Mouse (Mus musculus): ENCODE results near the gene Gucy2g.

DNA sequence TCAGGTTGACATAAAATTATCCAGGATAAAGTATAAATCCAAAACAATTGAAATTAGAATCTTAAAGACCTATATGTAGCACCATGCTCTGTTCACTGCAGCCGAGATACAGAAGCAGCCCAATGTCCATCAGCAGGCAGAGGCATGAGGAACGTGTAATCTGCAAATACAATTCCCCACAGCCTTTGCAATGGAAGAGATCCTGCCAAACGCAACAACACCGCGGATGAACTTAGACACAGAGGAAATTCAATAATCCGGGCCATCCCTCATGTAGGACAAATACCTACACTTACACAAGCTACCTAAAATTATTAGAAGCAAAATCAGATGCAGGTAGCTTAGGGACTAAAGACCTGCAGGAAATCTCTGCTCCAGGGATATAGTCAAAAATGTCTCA is 88.1 kb downstream of the Gucy2g start:
- TF ChIP-seq CTCF (conservative IDR thresholded peaks at IDR 0.05; ENCODE audit: insufficient read depth, insufficient read length, low read depth, low read length) (no peak), POLR2A (IDR thresholded peaks at IDR 0.05; ENCODE audit: low read depth, low read length) (no peak)
